Mouse (Mus musculus) E14TG2a.4 (cell line): Measurements from ENCODE around the gene 4930516K23Rik.

Experiments
- CTCF ChIP-seq: conservative IDR thresholded peaks from 2 replicates; pipeline ENCODE4 v1.5.1; 2014; ENCODE audit warnings: low read length
- NANOG ChIP-seq: IDR thresholded peaks from 2 replicates; pipeline ENCODE4 v1.6.1; 2014; ENCODE audit warnings: borderline replicate concordance, low read length, mixed read lengths
- POU5F1 ChIP-seq: IDR thresholded peaks from 2 replicates; pipeline ENCODE4 v1.6.1; 2014; ENCODE audit warnings: low read length, borderline replicate concordance

DNA sequence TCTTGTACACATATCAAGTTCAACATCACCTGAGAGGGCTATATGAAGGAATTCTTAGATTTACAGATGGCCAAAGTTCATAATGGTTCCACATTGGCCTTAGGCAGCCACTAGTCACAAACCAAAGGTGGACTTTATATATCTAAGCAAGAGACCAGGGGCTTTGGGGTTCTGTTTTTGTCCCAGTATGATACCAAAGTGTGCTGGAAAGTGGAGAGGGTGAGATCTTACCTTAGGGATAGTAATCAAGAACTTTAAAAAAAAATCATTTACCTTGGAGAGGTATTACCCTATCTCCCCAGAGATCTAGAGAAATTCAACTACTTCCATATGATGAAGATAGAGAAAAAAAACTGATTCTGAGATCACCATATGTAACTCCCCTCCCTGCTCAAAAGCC lies 44.0 kb downstream of the 4930516K23Rik start, which contains the start of gene Olfr639:
- no peak for TF ChIP-seq CTCF
- TF ChIP-seq POU5F1 = no peak
- no peak for TF ChIP-seq NANOG
